In genomic region chr13:97841503-97841902, GRCm38 (mm10) we compare ENCODE assay signal across 20 mouse cellular contexts.
"Had no signal": no experiment of that assay in that cellular context is flagged by ENCODE, and none has a peak within 500 bp of the region (broad histone marks: within the 10 kb centered on the region; RNA-seq: fewer than 3 reads in every experiment).

No protein-coding gene starts in this region.

- H3K27ac ChIP-seq: kidney, postnatal 0 days; left cerebral cortex, adult 2 months; limb, embryonic 12.5 days; limb, embryonic 15.5 days; liver, embryonic 14.5 days; midbrain, embryonic 10.5 days; midbrain, embryonic 13.5 days; neural tube, embryonic 13.5 days; stomach, embryonic 15.5 days had no signal

- H3K4me3 ChIP-seq: left cerebral cortex, adult 2 months; limb, embryonic 12.5 days; limb, embryonic 15.5 days; megakaryocyte, embryonic 14.5 days; midbrain, embryonic 10.5 days; midbrain, embryonic 13.5 days; myocyte; neural tube, embryonic 13.5 days; stomach, embryonic 15.5 days had no signal

- H3K36me3 ChIP-seq: limb, embryonic 12.5 days; limb, embryonic 15.5 days; midbrain, embryonic 10.5 days; midbrain, embryonic 13.5 days; neural tube, embryonic 13.5 days; stomach, embryonic 15.5 days had no signal

- H3K27me3 ChIP-seq: limb, embryonic 12.5 days; midbrain, embryonic 13.5 days; neural tube, embryonic 13.5 days; stomach, embryonic 15.5 days had no signal

- H3K9ac ChIP-seq: limb, embryonic 12.5 days; limb, embryonic 15.5 days; liver, embryonic 14.5 days; liver, postnatal 0 days; lung, embryonic 14.5 days; midbrain, embryonic 13.5 days; neural tube, embryonic 13.5 days; stomach, embryonic 15.5 days had no signal

- DNase-seq: kidney, postnatal 36 days; layer of hippocampus, postnatal 36 days; left cerebral cortex, postnatal 4 days; liver, postnatal 0 days; lung, embryonic 14.5 days; retina, postnatal 1 day; right cerebral cortex, postnatal 25 days; spleen, adult 18-20 months; thymus, postnatal 25 days had no signal

- H3K9me3 ChIP-seq: limb, embryonic 15.5 days; midbrain, embryonic 10.5 days; midbrain, embryonic 13.5 days; neural tube, embryonic 13.5 days; stomach, embryonic 15.5 days had no signal
